Mouse (Mus musculus) kidney, embryonic 14.5 days (tissue): ENCODE data around the gene Zfp442. TPM values are rescaled to one million over a fixed set of nuclear protein-coding genes. Genes with fewer than 3 reads are reported as not detected.
A peak's percentile ranks its signal among the peaks of the same experiment; 100 is the strongest.
"Not testable (repeated sequence)": the region's sequence is repeated elsewhere in the genome, so short reads cannot be mapped to it uniquely, and the experiment has no call there.

Experiments
- ATAC-seq: fragments of 200-750 bp; cut with Nextera tagmentation; 2 replicates; pipeline ENCODE4 v1.8.0; 2017; ENCODE audit warnings: moderate number of reproducible peaks, mild to moderate bottlenecking, moderate TSS enrichment, moderate library complexity; ENCODE audit not compliant: low FRiP score, low TSS enrichment
- H3K27ac ChIP-seq: fragments of 300-500 bp; sonication (generic); 2 replicates; pipeline ENCODE4 v1.5.1; 2014; ENCODE audit warnings: low read depth, mild to moderate bottlenecking, low read length, moderate library complexity, mixed read lengths
- H3K27me3 ChIP-seq: fragments of 300-500 bp; sonication (generic); 2 replicates; pipeline ENCODE4 v1.6.1; 2014; ENCODE audit warnings: mild to moderate bottlenecking, low read length; ENCODE audit not compliant: control insufficient read depth, insufficient read depth
- H3K36me3 ChIP-seq: fragments of 300-500 bp; sonication (generic); 2 replicates; pipeline ENCODE4 v1.6.1; 2014; ENCODE audit warnings: low read length, mixed read lengths; ENCODE audit not compliant: control insufficient read depth, insufficient read depth
- H3K4me1 ChIP-seq: fragments of 300-500 bp; sonication (generic); 2 replicates; pipeline ENCODE4 v1.6.1; 2014; ENCODE audit warnings: low read length, mixed read lengths; ENCODE audit not compliant: control insufficient read depth, insufficient read depth
- H3K4me2 ChIP-seq: fragments of 300-500 bp; sonication (generic); replicated peaks from 2 replicates; pipeline ENCODE4 v1.6.1; 2014; ENCODE audit warnings: low read depth, mild to moderate bottlenecking, low read length
- H3K4me3 ChIP-seq: fragments of 300-500 bp; sonication (generic); 2 replicates; pipeline ENCODE4 v1.5.1; 2014; ENCODE audit warnings: mild to moderate bottlenecking, low read length
- H3K9ac ChIP-seq: fragments of 300-500 bp; sonication (generic); 2 replicates; pipeline ENCODE4 v1.6.1; 2014; ENCODE audit warnings: low read depth, mild to moderate bottlenecking, low read length, moderate library complexity
- H3K9me3 ChIP-seq: fragments of 300-500 bp; sonication (generic); 2 replicates; pipeline ENCODE4 v1.6.1; 2016; ENCODE audit warnings: low read length; ENCODE audit not compliant: control insufficient read depth
- WGBS: fragments of 180-500 bp; shearing (Covaris S2); extraction: QIAGEN DNeasy Blood & Tissue Kit; methylation state at CpG from one replicate; pipeline ENCODE4 v1.1.7; 2014; 5-methylcytosine and 5-hydroxymethylcytosine counted together
- polyA plus RNA-seq: library from polyadenylated mRNA; unstranded; fragments of >200 nt; fragmentation: Nextera tagmentation; extraction: Ambion mirVana; gene quantifications from 2 replicates; pipeline ENCODE4 v1.2.1, GENCODE M21; 2014

Zfp442 gene
- polyA plus RNA-seq, 1 experiment from 2014 or later: 12.3 TPM

DNA sequence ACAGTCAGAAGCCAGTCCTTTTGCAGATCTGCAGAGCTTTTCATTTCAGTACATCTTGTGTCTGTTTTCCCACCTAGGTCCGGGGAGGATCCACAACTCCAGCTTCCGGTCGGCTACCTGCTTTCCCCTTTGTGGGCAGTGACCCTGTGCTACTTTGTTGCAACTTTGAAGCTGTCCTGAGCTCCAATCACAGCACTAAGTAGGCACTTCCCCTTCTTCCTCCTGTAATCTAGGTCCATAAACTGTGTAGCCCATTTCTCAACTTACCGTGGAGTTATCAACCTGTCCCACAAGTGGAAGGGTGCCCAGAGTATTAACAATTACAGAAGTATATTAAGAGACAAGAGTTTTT is 88.4 kb downstream of the Zfp442 start:
- 7% methylated on average over 4 of the region's 4 CpGs for WGBS
- H3K36me3 ChIP-seq: no peaks in the 10 kb centered on the region
- peak; percentile 68 for ATAC-seq
- peak overlapping the region; percentile 39 for H3K4me2 ChIP-seq
- no peaks in the 10 kb centered on the region for H3K9me3 ChIP-seq
- no peak overlapping the region; the same call in 1 of the 2 replicates for H3K27ac ChIP-seq
- H3K27me3 ChIP-seq: no peaks in the 10 kb centered on the region
- peak overlapping the region; percentile 64 for H3K4me3 ChIP-seq
- peak overlapping the region; percentile 76; the same call in 1 of the 2 replicates for H3K9ac ChIP-seq
- H3K4me1 ChIP-seq: no peaks in the 10 kb centered on the region

DNA sequence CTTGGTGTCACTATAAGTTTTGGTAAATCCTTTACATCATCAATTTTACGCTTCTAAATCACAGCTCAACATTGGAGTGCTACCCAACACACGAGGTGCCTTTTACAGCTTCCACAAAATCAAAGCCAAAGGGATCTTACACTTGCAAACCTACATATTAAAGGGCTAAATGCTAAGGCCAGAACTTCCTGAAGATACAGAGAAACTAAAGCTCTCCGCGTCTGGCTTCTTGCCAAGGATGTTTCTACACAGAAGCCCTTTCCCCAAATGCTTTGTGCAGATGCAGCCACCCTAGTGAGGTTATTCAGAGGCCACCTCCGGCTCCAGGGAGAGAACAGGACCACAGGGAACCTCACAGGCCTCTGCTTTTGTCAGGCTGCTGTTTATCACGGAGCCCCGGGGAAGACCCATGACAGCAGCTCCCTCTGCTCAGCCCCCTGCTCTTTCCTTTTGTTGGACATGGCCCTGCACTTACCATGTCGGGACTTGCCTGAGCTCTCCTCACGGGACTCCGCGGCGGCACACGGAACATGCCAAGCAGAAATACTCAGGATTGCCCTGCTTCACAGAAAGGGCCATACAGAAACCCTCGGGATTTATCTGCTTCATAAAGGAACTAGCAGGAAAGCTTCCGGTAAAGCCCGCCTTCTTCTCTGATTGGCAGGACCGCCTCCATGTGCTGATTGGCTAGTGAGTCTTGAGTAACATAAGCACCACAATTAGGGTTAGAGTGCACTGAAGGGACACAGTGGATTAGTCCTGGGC is 89.0 kb downstream of the Zfp442 start, which contains the start of gene 3300002I08Rik:
TSS of gene 3300002I08Rik (minus strand) at position 653 of the 765 bp plus-strand sequence.
- peak within 1 kb of the TSS; percentile 39 for H3K4me2 ChIP-seq
- peak within 1 kb of the TSS; percentile 69 for H3K27ac ChIP-seq
- H3K36me3 ChIP-seq, H3K9me3 ChIP-seq, H3K4me1 ChIP-seq, H3K27me3 ChIP-seq: not testable (repeated sequence)
- peak; percentile 99 for ATAC-seq
- WGBS: under 1% methylated on average over 14 of the region's 17 CpGs
- peak within 1 kb of the TSS; percentile 76; the same call in 1 of the 2 replicates for H3K9ac ChIP-seq
- peak within 1 kb of the TSS; percentile 64 for H3K4me3 ChIP-seq

Other genes with a start within 250 kb of the Zfp442 start
- 14.0 and 15.2 TPM in 2 replicates for gene Zfp937, start 233.4 kb downstream of the Zfp442 start, polyA plus RNA-seq
- gene Gm21994, start 195.9 kb downstream of the Zfp442 start, polyA plus RNA-seq: 5.4 and 6.6 TPM in 2 replicates
- 0.06 and 0.07 TPM in 2 replicates for gene Gm14124, start 194.0 kb downstream of the Zfp442 start, polyA plus RNA-seq
- gene Gm10130, start 127.8 kb downstream of the Zfp442 start, polyA plus RNA-seq: 2.2 and 2.3 TPM in 2 replicates
- gene 3300002I08Rik, start 88.7 kb downstream of the Zfp442 start, polyA plus RNA-seq: 9.9 and 13.8 TPM in 2 replicates
- gene Zfp345, start 33.6 kb upstream of the Zfp442 start, polyA plus RNA-seq: 0.19 and 0.27 TPM in 2 replicates
- gene Cst7, start 118.9 kb upstream of the Zfp442 start, polyA plus RNA-seq: 0.22 TPM in 1 of 2 replicates, not detected in the other
- gene Apmap, start 157.1 kb upstream of the Zfp442 start, polyA plus RNA-seq: 31.9 and 41.3 TPM in 2 replicates
- 2.3 and 5.6 TPM in 2 replicates for gene Acss1, start 217.0 kb upstream of the Zfp442 start, polyA plus RNA-seq
- gene Vsx1, start 237.9 kb upstream of the Zfp442 start, polyA plus RNA-seq: not detected in 2 replicates